Mouse (Mus musculus): Measurements from ENCODE around the gene Fam160b1. TPM values are rescaled to one million over a fixed set of nuclear protein-coding genes. Genes with fewer than 3 reads are reported as not detected.

The Fam160b1 gene
- total RNA-seq, 4 experiments from 2014 or later, result 9.8 to 11.6 (median 10.8) TPM

GRCm38 (mm10) chr19:57366626-57367025 lies 6.1 kb downstream of the Fam160b1 start:
- DNase-seq (ENCODE audit: low spot score), result no peak

- no peak for DNase-seq (ENCODE audit: low spot score)
Measured at GRCm38 (mm10) chr19:57367201-57367600, 6.7 kb downstream of the Fam160b1 start.

GRCm38 (mm10) chr19:57367849-57368387 lies 7.4 kb downstream of the Fam160b1 start:
- DNase-seq (ENCODE audit: low spot score), result no peak

GRCm38 (mm10) chr19:57373276-57373811 lies 12.9 kb downstream of the Fam160b1 start:
- DNase-seq (ENCODE audit: low spot score), result no peak

- DNase-seq (ENCODE audit: low spot score), result no peak
Measured at GRCm38 (mm10) chr19:57375161-57375560, 14.7 kb downstream of the Fam160b1 start.

- DNase-seq (ENCODE audit: low spot score), result no peak
Measured at GRCm38 (mm10) chr19:57375746-57376145, 15.3 kb downstream of the Fam160b1 start.

GRCm38 (mm10) chr19:57377043-57377703 lies 16.7 kb downstream of the Fam160b1 start:
- DNase-seq (ENCODE audit: low spot score), result no peak

- no peak for DNase-seq (ENCODE audit: low spot score)
Measured at GRCm38 (mm10) chr19:57386176-57386693, 25.8 kb downstream of the Fam160b1 start.

- no peak for DNase-seq (ENCODE audit: low spot score)
Measured at GRCm38 (mm10) chr19:57391545-57391944, 31.1 kb downstream of the Fam160b1 start.

GRCm38 (mm10) chr19:57393357-57393957 lies 33.0 kb downstream of the Fam160b1 start:
- DNase-seq (ENCODE audit: low spot score), result no peak

GRCm38 (mm10) chr19:57396609-57397008 lies 36.1 kb downstream of the Fam160b1 start:
- no peak for DNase-seq (ENCODE audit: low spot score)

- DNase-seq (ENCODE audit: low spot score), result no peak
Measured at GRCm38 (mm10) chr19:57402364-57402763, 41.9 kb downstream of the Fam160b1 start.

GRCm38 (mm10) chr19:57403700-57404501 lies 43.4 kb downstream of the Fam160b1 start:
- peak; percentile 80 for DNase-seq (ENCODE audit: low spot score)

- no peak for DNase-seq (ENCODE audit: low spot score)
Measured at GRCm38 (mm10) chr19:57404502-57404848, 44.0 kb downstream of the Fam160b1 start.

GRCm38 (mm10) chr19:57407947-57408346 lies 47.5 kb downstream of the Fam160b1 start:
- DNase-seq (ENCODE audit: low spot score), result no peak

- peak; percentile 72 for DNase-seq (ENCODE audit: low spot score)
Measured at GRCm38 (mm10) chr19:57411375-57412196, 51.1 kb downstream of the Fam160b1 start.

GRCm38 (mm10) chr19:57413170-57413569 lies 52.7 kb downstream of the Fam160b1 start:
- no peak for DNase-seq (ENCODE audit: low spot score)

GRCm38 (mm10) chr19:57413918-57414317 lies 53.4 kb downstream of the Fam160b1 start:
- DNase-seq (ENCODE audit: low spot score), result no peak

GRCm38 (mm10) chr19:57415031-57415807 lies 54.7 kb downstream of the Fam160b1 start:
- DNase-seq (ENCODE audit: low spot score), result no peak

Data from heart, adult 8-10 months (tissue).